Mouse (Mus musculus) skeletal muscle tissue, adult 2 months (tissue): ENCODE measurements around the gene Atp2a1.
"Not testable (repeated sequence)": the region's sequence is repeated elsewhere in the genome, so short reads cannot be mapped to it uniquely, and the experiment has no call there.

Experiments
- DNase-seq: peaks from one replicate; pipeline ENCODE4 v3.0.0-alpha.2; 2012; ENCODE audit warnings: low read depth, low spot score

The Atp2a1 gene

GRCm38 (mm10) chr7:126463004-126463403, at the start of gene Atp2a1:
Gene Atp2a1, minus strand, starts transcription at chr7:126463108.
- DNase-seq = peak; percentile 96

GRCm38 (mm10) chr7:126511287-126511686, 48.4 kb upstream of the Atp2a1 start:
- DNase-seq = no peak

GRCm38 (mm10) chr7:126507126-126507778, 44.3 kb upstream of the Atp2a1 start:
- no peak for DNase-seq

GRCm38 (mm10) chr7:126504913-126505312, 42.0 kb upstream of the Atp2a1 start:
- DNase-seq = no peak

GRCm38 (mm10) chr7:126503273-126503878, 40.5 kb upstream of the Atp2a1 start, which contains the start of gene Atxn2l:
Gene Atxn2l, minus strand, starts transcription at chr7:126503437.
- DNase-seq = peak; percentile 98

- no peak for DNase-seq
Measured at GRCm38 (mm10) chr7:126502751-126503150, 39.8 kb upstream of the Atp2a1 start.

GRCm38 (mm10) chr7:126502023-126502741, 39.3 kb upstream of the Atp2a1 start:
- peak; percentile 93 for DNase-seq

- no peak for DNase-seq
Measured at GRCm38 (mm10) chr7:126501684-126502022, 38.7 kb upstream of the Atp2a1 start.

- no peak for DNase-seq
Measured at GRCm38 (mm10) chr7:126499416-126499815, 36.5 kb upstream of the Atp2a1 start.

GRCm38 (mm10) chr7:126497966-126498365, 35.1 kb upstream of the Atp2a1 start:
- DNase-seq = no peak

GRCm38 (mm10) chr7:126496475-126496874, 33.6 kb upstream of the Atp2a1 start:
- DNase-seq = no peak

- DNase-seq = no peak
Measured at GRCm38 (mm10) chr7:126494120-126494519, 31.2 kb upstream of the Atp2a1 start.

GRCm38 (mm10) chr7:126491973-126492372, 29.1 kb upstream of the Atp2a1 start:
- DNase-seq = no peak

GRCm38 (mm10) chr7:126491005-126491404, 28.1 kb upstream of the Atp2a1 start:
- no peak for DNase-seq

- not testable (repeated sequence) for DNase-seq
Measured at GRCm38 (mm10) chr7:126487617-126488385, 24.9 kb upstream of the Atp2a1 start.

- peak; percentile 96 for DNase-seq
Measured at GRCm38 (mm10) chr7:126487052-126487483, 24.2 kb upstream of the Atp2a1 start, which contains the start of gene Tufm. Gene Tufm, plus strand, starts transcription at chr7:126487361.

- DNase-seq = peak; percentile 84
Measured at GRCm38 (mm10) chr7:126482392-126482871, 19.5 kb upstream of the Atp2a1 start.

GRCm38 (mm10) chr7:126481699-126482098, 18.8 kb upstream of the Atp2a1 start:
- DNase-seq = no peak

- DNase-seq = peak; percentile 92
Measured at GRCm38 (mm10) chr7:126474993-126475581, 12.2 kb upstream of the Atp2a1 start, which contains the start of gene Sh2b1. Gene Sh2b1, minus strand, starts transcription at chr7:126475424.

GRCm38 (mm10) chr7:126474486-126474955, 11.6 kb upstream of the Atp2a1 start:
- no peak for DNase-seq

GRCm38 (mm10) chr7:126473470-126474086, 10.7 kb upstream of the Atp2a1 start:
- no peak for DNase-seq
